Mouse (Mus musculus) liver, embryonic 16.5 days (tissue): ENCODE data around the gene Mog. TPM values are rescaled to one million over a fixed set of nuclear protein-coding genes. Genes with fewer than 3 reads are reported as not detected.
A peak's percentile ranks its signal among the peaks of the same experiment; 100 is the strongest.

Experiments used
- ATAC-seq: fragments of 200-750 bp; cut with Nextera tagmentation; 2 replicates; pipeline ENCODE4 v1.8.0; 2017; ENCODE audit warnings: low read depth, mild to moderate bottlenecking, moderate number of reproducible peaks, moderate library complexity
- H3K27ac ChIP-seq: fragments of 300-500 bp; sonication (generic); 2 replicates; pipeline ENCODE4 v1.5.1; 2014; ENCODE audit warnings: mild to moderate bottlenecking, low read length
- H3K27me3 ChIP-seq: fragments of 300-500 bp; sonication (generic); 2 replicates; pipeline ENCODE4 v1.6.1; 2014; ENCODE audit warnings: low read depth, low read length, mixed read lengths; ENCODE audit not compliant: control insufficient read depth, insufficient read depth
- H3K36me3 ChIP-seq: fragments of 300-500 bp; sonication (generic); 2 replicates; pipeline ENCODE4 v1.6.1; 2014; ENCODE audit warnings: mild to moderate bottlenecking; ENCODE audit not compliant: control insufficient read depth, insufficient read depth
- H3K4me1 ChIP-seq: fragments of 300-500 bp; sonication (generic); 2 replicates; pipeline ENCODE4 v1.6.1; 2014; ENCODE audit warnings: low read depth, low read length, mixed read lengths; ENCODE audit not compliant: control insufficient read depth
- H3K4me2 ChIP-seq: fragments of 300-500 bp; sonication (generic); 2 replicates; pipeline ENCODE4 v1.6.1; 2014; ENCODE audit warnings: low read depth, low read length, mixed read lengths
- H3K4me3 ChIP-seq: fragments of 300-500 bp; sonication (generic); 2 replicates; pipeline ENCODE4 v1.5.1; 2014; ENCODE audit warnings: low read depth, mild to moderate bottlenecking, low read length
- H3K9ac ChIP-seq: fragments of 300-500 bp; sonication (generic); 2 replicates; pipeline ENCODE4 v1.6.1; 2014; ENCODE audit warnings: low read depth, low read length
- H3K9me3 ChIP-seq: fragments of 300-500 bp; sonication (generic); replicated peaks from 2 replicates; pipeline ENCODE4 v1.6.1; 2016; ENCODE audit warnings: low read length; ENCODE audit not compliant: control insufficient read depth
- WGBS: fragments of 180-500 bp; shearing (Covaris S2); extraction: QIAGEN DNeasy Blood & Tissue Kit; methylation state at CpG from one replicate; pipeline ENCODE4 v1.1.7; 2014; ENCODE audit not compliant: insufficient replicate concordance; 5-methylcytosine and 5-hydroxymethylcytosine counted together
- polyA plus RNA-seq: library from polyadenylated mRNA; unstranded; fragments of >200 nt; fragmentation: Nextera tagmentation; extraction: Ambion mirVana; gene quantifications from 2 replicates; pipeline ENCODE4 v1.2.1, GENCODE M21; 2015

Gene Mog
- polyA plus RNA-seq, 1 experiment from 2014 or later: not detected

DNA sequence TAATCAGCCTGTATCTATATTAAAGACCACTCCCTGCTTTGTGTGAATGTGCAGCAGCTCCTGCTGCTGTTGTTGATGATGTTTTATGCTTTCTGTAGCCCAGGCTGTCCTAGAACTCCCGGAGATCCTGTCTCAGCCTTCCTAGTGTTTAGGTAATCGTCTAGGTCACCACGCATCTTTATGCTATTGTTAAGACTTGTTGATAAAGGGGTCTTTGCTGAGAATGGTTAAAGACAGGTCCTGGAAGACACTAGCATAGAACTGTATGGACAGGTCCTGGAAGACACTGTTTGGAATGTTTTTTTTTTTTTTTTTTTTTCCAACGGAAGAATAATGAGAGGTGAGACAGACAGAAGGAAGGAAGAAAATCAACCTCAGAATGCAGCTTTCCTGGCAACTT lies 19.8 kb downstream of the Mog start:
- Histone ChIP-seq H3K4me1 (no peaks in the 10 kb centered on the region; the same call in 1 of the 2 replicates), H3K4me2 (peak overlapping the region; percentile 62; the same call in 1 of the 2 replicates), H3K9me3 (no peaks in the 10 kb centered on the region), H3K9ac (no peak overlapping the region), H3K36me3 (no peaks in the 10 kb centered on the region), H3K4me3 (peak overlapping the region; percentile 54; the same call in 1 of the 2 replicates), H3K27ac (no peak overlapping the region), H3K27me3 (peaks cover 11% of the 10 kb centered on the region)
- WGBS: 35% methylated on average over 4 of the region's 4 CpGs
- no peak for ATAC-seq

DNA sequence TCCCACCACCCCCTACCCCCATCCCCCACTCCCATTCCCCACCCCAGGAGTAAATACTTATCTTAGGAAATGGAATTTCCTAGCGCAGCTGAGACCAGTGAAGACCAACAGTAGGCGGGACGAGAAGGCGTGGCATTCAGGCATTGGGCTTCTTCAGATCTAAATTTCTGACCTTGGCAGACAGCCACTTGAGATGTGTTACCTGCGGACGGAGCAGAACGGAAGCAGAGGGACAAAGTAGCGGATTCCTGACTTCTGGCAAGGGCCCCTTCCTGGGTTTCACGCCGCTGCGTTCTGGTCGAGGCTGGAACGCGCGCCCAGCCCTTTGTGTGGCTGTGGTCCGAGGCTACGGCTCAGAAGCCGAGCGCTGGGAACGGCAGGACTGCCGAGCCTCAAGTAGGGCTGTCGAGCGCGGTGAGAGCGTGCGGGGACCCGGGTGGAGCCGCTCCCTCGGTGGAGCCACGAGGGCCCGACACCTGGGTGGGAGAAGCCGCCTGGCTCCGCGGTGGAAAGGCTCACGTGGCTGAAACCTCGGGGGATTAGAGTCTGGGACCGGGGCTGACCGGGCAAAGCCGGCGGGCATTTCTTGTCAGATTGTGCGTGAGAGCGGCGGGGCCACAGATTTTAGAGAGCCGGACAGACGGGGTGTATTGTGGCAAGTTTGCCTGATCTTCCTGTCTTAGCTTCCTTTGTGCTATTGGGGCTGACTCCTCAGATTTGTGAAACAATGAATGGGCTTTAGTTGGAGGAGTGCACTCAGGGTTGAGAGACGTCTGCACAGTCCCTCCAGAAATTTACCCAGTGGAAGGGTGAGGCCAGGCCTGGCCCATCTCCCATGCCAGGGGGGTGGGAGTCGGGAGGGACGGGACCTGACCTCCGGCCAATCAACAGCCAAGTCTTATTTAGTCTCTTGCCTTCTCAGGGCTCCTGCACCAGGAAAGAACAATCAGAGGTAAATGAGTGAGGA lies 20.6 kb downstream of the Mog start:
- peaks cover 11% of the 10 kb centered on the region for H3K27me3 ChIP-seq
- H3K4me1 ChIP-seq: no peaks in the 10 kb centered on the region; the same call in 1 of the 2 replicates
- H3K36me3 ChIP-seq: no peaks in the 10 kb centered on the region
- H3K27ac ChIP-seq: no peak overlapping the region
- 2% methylated on average over 49 of the region's 49 CpGs for WGBS
- H3K9me3 ChIP-seq: no peaks in the 10 kb centered on the region
- peak; percentile 54 for ATAC-seq
- peak overlapping the region; percentile 10 for H3K9ac ChIP-seq
- peak overlapping the region; percentile 62 for H3K4me2 ChIP-seq
- peak overlapping the region; percentile 54 for H3K4me3 ChIP-seq

DNA sequence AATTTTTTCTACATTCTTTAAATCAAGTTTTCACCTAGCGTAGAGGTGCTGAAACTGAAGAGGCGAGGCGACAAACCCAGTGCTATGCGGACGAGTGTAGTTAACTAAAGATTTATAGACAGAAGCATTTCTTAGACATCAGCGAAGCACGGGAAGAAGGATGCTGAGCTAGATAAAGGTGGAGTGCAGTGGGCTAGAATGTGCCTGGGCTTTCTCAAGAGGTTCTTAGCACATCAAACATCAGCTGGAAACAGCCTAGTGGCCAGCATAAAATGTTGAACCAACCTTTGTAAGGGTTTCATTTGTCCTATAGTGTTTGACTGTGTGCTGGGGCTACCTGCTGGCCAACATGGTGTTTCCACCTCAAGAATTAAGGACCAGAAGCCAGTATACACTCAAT lies 22.3 kb downstream of the Mog start, which contains the start of gene Zfp57:
Gene Zfp57 (plus strand): TSS at position 301 of the 400 bp plus-strand sequence.
- WGBS: 72% methylated on average over 7 of the region's 7 CpGs

DNA sequence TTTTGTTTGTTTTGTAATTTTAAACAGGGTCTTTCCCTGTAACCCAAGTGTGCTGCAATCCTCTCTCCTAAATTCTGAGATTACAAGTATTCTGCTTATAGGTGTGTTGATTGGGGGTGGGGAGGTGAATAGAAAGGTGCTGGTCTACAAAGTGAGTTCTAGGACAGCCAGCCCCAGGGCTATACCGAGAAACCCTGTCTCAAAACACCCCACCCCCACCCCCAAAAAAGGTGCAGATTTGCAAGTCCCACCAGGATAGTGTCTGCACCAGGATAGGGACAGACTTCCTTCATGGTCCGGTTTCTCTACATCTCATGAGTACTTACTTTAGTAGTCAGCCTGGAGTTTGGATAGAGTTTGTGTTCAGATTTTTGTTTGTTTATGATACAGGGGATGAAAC lies 24.7 kb downstream of the Mog start:
- H3K27me3 ChIP-seq: peaks cover 11% of the 10 kb centered on the region
- H3K36me3 ChIP-seq: no peaks in the 10 kb centered on the region
- H3K4me2 ChIP-seq: no peak overlapping the region
- WGBS: 53% methylated on average over 2 of the region's 2 CpGs
- H3K9me3 ChIP-seq: no peaks in the 10 kb centered on the region
- H3K27ac ChIP-seq: no peak overlapping the region
- no peak overlapping the region for H3K4me3 ChIP-seq
- no peak for ATAC-seq
- no peaks in the 10 kb centered on the region; the same call in 1 of the 2 replicates for H3K4me1 ChIP-seq
- H3K9ac ChIP-seq: no peak overlapping the region

More for the DNA sequence above, 22.3 kb downstream of the Mog start, which contains the start of gene Zfp57:
- Histone ChIP-seq H3K27ac (no peak within 1 kb of the TSS), H3K27me3 (peaks cover 11% of the 10 kb centered on the region), H3K4me1 (no peaks in the 10 kb centered on the region; the same call in 1 of the 2 replicates), H3K4me3 (no peak within 1 kb of the TSS), H3K4me2 (no peak within 1 kb of the TSS), H3K9ac (no peak within 1 kb of the TSS), H3K9me3 (no peaks in the 10 kb centered on the region), H3K36me3 (no peaks in the 10 kb centered on the region)
- no peak for ATAC-seq

DNA sequence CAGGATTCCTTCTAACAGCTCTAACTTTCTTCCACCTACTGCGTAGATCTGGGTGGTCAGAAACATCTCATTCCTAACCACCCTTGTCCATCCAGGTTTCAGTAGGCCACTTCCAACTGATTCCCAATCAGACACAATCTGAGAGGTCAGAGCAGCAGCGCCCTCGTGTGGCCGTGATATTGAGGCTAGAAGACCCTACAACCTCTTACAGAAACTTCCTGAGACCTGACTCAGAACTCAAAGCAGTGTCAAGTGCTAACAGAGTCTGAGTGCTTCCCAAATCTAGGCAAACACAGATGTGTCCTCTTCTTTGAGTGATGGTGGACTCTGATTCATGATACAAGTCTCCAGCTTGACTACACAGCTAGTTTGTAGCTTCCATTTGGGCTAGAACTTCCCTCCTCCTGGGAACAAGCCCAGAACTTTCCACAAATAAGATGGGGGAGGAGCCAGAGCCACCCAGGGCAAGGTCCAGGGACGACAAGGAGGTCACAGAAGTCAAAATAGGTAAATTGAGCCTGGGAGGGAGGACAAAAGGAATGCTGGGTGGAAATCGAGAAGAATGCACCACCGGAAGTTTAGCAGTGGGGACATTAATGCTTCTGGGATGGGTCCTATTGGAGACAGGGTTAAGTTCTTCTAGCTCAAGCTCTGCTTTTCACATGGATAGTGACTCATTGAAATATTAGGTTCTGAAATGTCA lies 26.0 kb downstream of the Mog start:
- no peak overlapping the region for H3K27ac ChIP-seq
- no peak for ATAC-seq
- H3K4me3 ChIP-seq: no peak overlapping the region
- H3K4me2 ChIP-seq: no peak overlapping the region
- no peaks in the 10 kb centered on the region for H3K36me3 ChIP-seq
- no peaks in the 10 kb centered on the region for H3K4me1 ChIP-seq
- no peaks in the 10 kb centered on the region for H3K9me3 ChIP-seq
- no peak overlapping the region for H3K9ac ChIP-seq
- H3K27me3 ChIP-seq: no peaks in the 10 kb centered on the region
- 23% methylated on average over 7 of the region's 7 CpGs for WGBS

DNA sequence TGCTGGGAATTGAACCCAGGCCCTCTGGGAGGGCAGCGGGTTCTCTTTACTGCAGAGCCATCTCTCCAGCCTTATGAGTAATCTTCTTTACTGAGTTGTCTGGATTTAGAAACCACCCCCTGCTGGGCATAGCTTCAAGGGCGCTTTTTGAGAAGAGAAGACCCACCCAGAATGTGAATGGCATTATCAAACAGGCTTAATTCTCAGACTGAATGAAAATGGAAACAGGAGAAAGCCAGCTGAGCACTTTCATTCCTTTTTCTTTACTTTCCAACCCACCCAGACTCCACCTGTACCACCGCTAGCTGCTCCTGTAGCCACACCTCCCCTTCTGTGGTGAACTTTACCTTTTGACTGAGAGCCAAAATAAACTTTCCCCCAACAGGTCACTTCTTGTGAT lies 27.8 kb downstream of the Mog start:
- no peak for ATAC-seq
- 58% methylated on average over 3 of the region's 3 CpGs for WGBS

DNA sequence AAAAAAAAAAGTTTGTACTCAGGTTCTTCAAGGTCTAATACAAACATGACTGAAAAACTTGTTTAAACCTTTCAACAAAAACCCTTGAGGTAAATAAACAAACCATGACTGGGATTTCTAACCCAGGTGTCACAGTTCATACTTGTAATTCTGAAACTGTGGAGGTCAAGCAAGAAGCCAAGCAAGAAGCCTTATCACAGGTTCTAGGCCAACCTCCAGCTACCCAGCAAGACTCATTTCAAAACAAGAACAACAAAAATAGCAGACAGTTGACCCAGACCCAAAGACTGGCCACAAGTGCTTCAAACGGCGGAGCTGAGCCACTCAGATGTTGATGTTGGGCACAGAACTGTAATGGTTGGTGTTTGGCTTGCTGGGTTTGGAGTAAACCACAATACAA lies 28.7 kb downstream of the Mog start:
- peaks cover 1% of the 10 kb centered on the region for H3K27me3 ChIP-seq
- no peaks in the 10 kb centered on the region for H3K4me1 ChIP-seq
- 63% methylated on average over 2 of the region's 2 CpGs for WGBS
- no peak overlapping the region for H3K4me3 ChIP-seq
- ATAC-seq: no peak
- no peak overlapping the region for H3K27ac ChIP-seq
- no peak overlapping the region for H3K9ac ChIP-seq
- no peaks in the 10 kb centered on the region for H3K9me3 ChIP-seq
- no peaks in the 10 kb centered on the region for H3K36me3 ChIP-seq
- no peak overlapping the region for H3K4me2 ChIP-seq

More for the DNA sequence above, 27.8 kb downstream of the Mog start:
- H3K27me3 ChIP-seq: no peaks in the 10 kb centered on the region
- no peak overlapping the region for H3K27ac ChIP-seq
- no peaks in the 10 kb centered on the region for H3K4me1 ChIP-seq
- no peaks in the 10 kb centered on the region for H3K36me3 ChIP-seq
- H3K9me3 ChIP-seq: no peaks in the 10 kb centered on the region
- H3K9ac ChIP-seq: no peak overlapping the region
- H3K4me3 ChIP-seq: no peak overlapping the region
- H3K4me2 ChIP-seq: no peak overlapping the region

DNA sequence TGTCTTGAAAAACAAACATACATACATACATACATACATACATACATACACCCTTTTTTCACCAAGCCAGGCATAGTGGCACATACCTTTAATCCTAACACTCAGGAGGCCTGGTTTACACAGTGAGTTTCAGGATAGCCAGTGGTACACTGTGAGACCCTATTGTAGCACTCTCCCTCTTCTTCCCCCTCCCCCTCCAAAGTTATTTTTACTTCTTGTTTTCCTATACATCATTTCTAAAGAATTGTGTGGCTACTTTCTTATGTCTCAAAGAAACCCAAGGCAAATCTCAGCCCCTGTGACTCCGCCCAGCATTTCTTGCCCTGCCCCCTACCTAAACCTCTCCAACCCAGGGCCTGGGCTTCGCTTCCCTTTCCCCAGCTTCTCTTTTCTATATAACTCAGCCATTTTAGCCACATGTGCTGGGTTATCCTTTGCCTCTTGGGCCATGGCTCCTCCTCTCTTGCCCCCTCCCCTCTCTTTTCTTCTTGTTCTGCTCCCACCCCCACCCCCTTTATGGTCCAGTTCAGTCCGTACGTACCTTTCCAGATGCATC lies 29.4 kb downstream of the Mog start:
- Histone ChIP-seq H3K4me2 (no peak overlapping the region), H3K9me3 (no peaks in the 10 kb centered on the region), H3K9ac (no peak overlapping the region), H3K36me3 (no peaks in the 10 kb centered on the region), H3K4me3 (no peak overlapping the region), H3K27ac (no peak overlapping the region), H3K27me3 (peaks cover 8% of the 10 kb centered on the region), H3K4me1 (no peaks in the 10 kb centered on the region)
- no peak for ATAC-seq
- 66% methylated on average over 4 of the region's 4 CpGs for WGBS
